Mouse (Mus musculus) heart, embryonic 11.5 days (tissue): ENCODE measurements around the gene Arl5c. TPM values are rescaled to one million over a fixed set of nuclear protein-coding genes. Genes with fewer than 3 reads are reported as not detected.
"Not testable (repeated sequence)": the region's sequence is repeated elsewhere in the genome, so short reads cannot be mapped to it uniquely, and the experiment has no call there.

Source experiments
- ATAC-seq: fragments of 200-750 bp; cut with Nextera tagmentation; replicated peaks from 2 replicates; pipeline ENCODE4 v1.8.0; 2017; ENCODE audit warnings: moderate library complexity; ENCODE audit not compliant: insufficient number of reproducible peaks, low FRiP score, low TSS enrichment
- H3K27ac ChIP-seq: fragments of 300-500 bp; sonication (generic); 2 replicates; pipeline ENCODE4 v1.5.1; 2014; ENCODE audit warnings: mild to moderate bottlenecking, low read depth, low read length
- H3K27me3 ChIP-seq: fragments of 300-500 bp; sonication (generic); 2 replicates; pipeline ENCODE4 v1.6.1; 2014; ENCODE audit warnings: mild to moderate bottlenecking, low read length, mixed read lengths; ENCODE audit not compliant: control insufficient read depth, insufficient read depth
- H3K36me3 ChIP-seq: fragments of 300-500 bp; sonication (generic); 2 replicates; pipeline ENCODE4 v1.6.1; 2014; ENCODE audit warnings: mild to moderate bottlenecking, low read length, moderate library complexity, mixed read lengths; ENCODE audit not compliant: control insufficient read depth, insufficient read depth
- H3K4me1 ChIP-seq: fragments of 300-500 bp; sonication (generic); 2 replicates; pipeline ENCODE4 v1.6.1; 2014; ENCODE audit warnings: low read length; ENCODE audit not compliant: control insufficient read depth, insufficient read depth
- H3K4me2 ChIP-seq: fragments of 300-500 bp; sonication (generic); 2 replicates; pipeline ENCODE4 v1.6.1; 2014; ENCODE audit warnings: mild to moderate bottlenecking, moderate library complexity
- H3K4me3 ChIP-seq: fragments of 300-500 bp; sonication (generic); 2 replicates; pipeline ENCODE4 v1.5.1; 2014; ENCODE audit warnings: low read depth, low read length
- H3K9ac ChIP-seq: fragments of 300-500 bp; sonication (generic); 2 replicates; pipeline ENCODE4 v1.6.1; 2014; ENCODE audit warnings: mild to moderate bottlenecking, low read depth, low read length, moderate library complexity
- H3K9me3 ChIP-seq: fragments of 300-500 bp; sonication (generic); replicated peaks from 2 replicates; pipeline ENCODE4 v1.6.1; 2016; ENCODE audit warnings: low read length; ENCODE audit not compliant: control insufficient read depth
- WGBS: fragments of 180-500 bp; shearing (Covaris S2); extraction: QIAGEN DNeasy Blood & Tissue Kit; methylation state at CpG from one replicate; pipeline ENCODE4 v1.1.7; 2014; ENCODE audit not compliant: insufficient replicate concordance; 5-methylcytosine and 5-hydroxymethylcytosine counted together
- microRNA-seq: library from miRNA; unstranded; fragments of <30 nt; microRNA quantifications from one replicate; pipeline ENCODE4, GENCODE M21; 2016; ENCODE audit warnings: borderline number of aligned reads
- polyA plus RNA-seq: library from polyadenylated mRNA; unstranded; fragments of >200 nt; fragmentation: Nextera tagmentation; extraction: Ambion mirVana; gene quantifications from 2 replicates; pipeline ENCODE4 v1.2.1, GENCODE M21; 2014

Gene Arl5c
- polyA plus RNA-seq, 1 experiment from 2014 or later, result 8.0 TPM

GRCm38 (mm10) chr11:97947426-97947825 is 48.6 kb downstream of the Arl5c start:
- H3K9me3 ChIP-seq, result no peaks in the 10 kb centered on the region
- H3K27ac ChIP-seq, result no peak overlapping the region
- H3K36me3 ChIP-seq, result no peaks in the 10 kb centered on the region
- no peak overlapping the region for H3K9ac ChIP-seq
- 12% methylated on average over 7 of the region's 7 CpGs for WGBS
- H3K4me1 ChIP-seq, result no peaks in the 10 kb centered on the region
- no peaks in the 10 kb centered on the region for H3K27me3 ChIP-seq
- no peak overlapping the region for H3K4me2 ChIP-seq
- H3K4me3 ChIP-seq, result no peak overlapping the region
- no peak for ATAC-seq

GRCm38 (mm10) chr11:97945738-97946289 is 50.2 kb downstream of the Arl5c start:
- 84% methylated on average over 7 of the region's 7 CpGs for WGBS

GRCm38 (mm10) chr11:97945031-97945430 is 51.0 kb downstream of the Arl5c start:
- Histone ChIP-seq H3K27me3 (no peaks in the 10 kb centered on the region), H3K4me2 (no peak overlapping the region), H3K4me3 (no peak overlapping the region), H3K9me3 (no peaks in the 10 kb centered on the region), H3K9ac (no peak overlapping the region), H3K36me3 (no peaks in the 10 kb centered on the region), H3K27ac (no peak overlapping the region), H3K4me1 (no peaks in the 10 kb centered on the region)
- no peak for ATAC-seq
- 84% methylated on average over 10 of the region's 10 CpGs for WGBS

More at GRCm38 (mm10) chr11:97945738-97946289, 50.2 kb downstream of the Arl5c start:
- not testable (repeated sequence) for H3K4me3 ChIP-seq, H3K4me2 ChIP-seq, H3K9ac ChIP-seq, H3K27me3 ChIP-seq, H3K4me1 ChIP-seq, H3K9me3 ChIP-seq, H3K36me3 ChIP-seq, H3K27ac ChIP-seq, ATAC-seq

GRCm38 (mm10) chr11:97943256-97943655 is 52.7 kb downstream of the Arl5c start:
- Histone ChIP-seq H3K9me3 (no peaks in the 10 kb centered on the region), H3K36me3 (no peaks in the 10 kb centered on the region)

GRCm38 (mm10) chr11:97942420-97943111 is 53.4 kb downstream of the Arl5c start:
- WGBS, result 71% methylated on average over 15 of the region's 15 CpGs
- Histone ChIP-seq H3K4me1 (no peaks in the 10 kb centered on the region), H3K27ac (no peak overlapping the region), H3K4me3 (no peak overlapping the region), H3K4me2 (no peak overlapping the region), H3K9ac (no peak overlapping the region), H3K9me3 (no peaks in the 10 kb centered on the region), H3K36me3 (no peaks in the 10 kb centered on the region), H3K27me3 (no peaks in the 10 kb centered on the region)
- no peak for ATAC-seq

More at GRCm38 (mm10) chr11:97943256-97943655, 52.7 kb downstream of the Arl5c start:
- Histone ChIP-seq H3K4me2 (no peak overlapping the region), H3K9ac (no peak overlapping the region), H3K4me3 (no peak overlapping the region), H3K27me3 (no peaks in the 10 kb centered on the region), H3K27ac (no peak overlapping the region), H3K4me1 (no peaks in the 10 kb centered on the region)
- no peak for ATAC-seq
- WGBS, result 71% methylated on average over 5 of the region's 5 CpGs

Small RNA genes within 50 kb of the gene (microRNA-seq; reads per million reads assigned to microRNA genes)
- gene Gm22461, result not detected
- not detected for gene Gm27597

Other genes with a start within 250 kb of the Arl5c start
- gene Cwc25, start 229.6 kb downstream of the Arl5c start, polyA plus RNA-seq, result 9.2 and 9.9 TPM in 2 replicates
- gene 1700001P01Rik, start 220.3 kb downstream of the Arl5c start, polyA plus RNA-seq, result 0.38 TPM in 1 of 2 replicates, not detected in the other
- 461 and 517 TPM in 2 replicates for gene Rpl23, start 213.7 kb downstream of the Arl5c start, polyA plus RNA-seq
- 30.0 and 37.5 TPM in 2 replicates for gene Lasp1, start 197.2 kb downstream of the Arl5c start, polyA plus RNA-seq
- 8.2 and 8.3 TPM in 2 replicates for gene B230217C12Rik, start 155.4 kb downstream of the Arl5c start, polyA plus RNA-seq
- 0.66 and 1.3 TPM in 2 replicates for gene Fbxo47, start 112.0 kb downstream of the Arl5c start, polyA plus RNA-seq
- gene Plxdc1, start 9.7 kb downstream of the Arl5c start, polyA plus RNA-seq, result 0.14 TPM in 1 of 2 replicates, not detected in the other
- 5.0 and 6.1 TPM in 2 replicates for gene Cacnb1, start 26.9 kb upstream of the Arl5c start, polyA plus RNA-seq
- gene Rpl19, start 30.5 kb upstream of the Arl5c start, polyA plus RNA-seq, result 855 and 888 TPM in 2 replicates
- 0.26 and 0.27 TPM in 2 replicates for gene Stac2, start 57.3 kb upstream of the Arl5c start, polyA plus RNA-seq
- 12.9 and 15.5 TPM in 2 replicates for gene Fbxl20, start 154.2 kb upstream of the Arl5c start, polyA plus RNA-seq
- gene Med1, start 197.1 kb upstream of the Arl5c start, polyA plus RNA-seq, result 40.7 and 46.9 TPM in 2 replicates
- gene Cdk12, start 206.9 kb upstream of the Arl5c start, polyA plus RNA-seq, result 8.3 and 11.4 TPM in 2 replicates